Mouse (Mus musculus): Measurements from ENCODE around the gene Rnaset2b.
"Not testable (repeated sequence)": the region's sequence is repeated elsewhere in the genome, so short reads cannot be mapped to it uniquely, and the experiment has no call there.

Rnaset2b gene

DNA sequence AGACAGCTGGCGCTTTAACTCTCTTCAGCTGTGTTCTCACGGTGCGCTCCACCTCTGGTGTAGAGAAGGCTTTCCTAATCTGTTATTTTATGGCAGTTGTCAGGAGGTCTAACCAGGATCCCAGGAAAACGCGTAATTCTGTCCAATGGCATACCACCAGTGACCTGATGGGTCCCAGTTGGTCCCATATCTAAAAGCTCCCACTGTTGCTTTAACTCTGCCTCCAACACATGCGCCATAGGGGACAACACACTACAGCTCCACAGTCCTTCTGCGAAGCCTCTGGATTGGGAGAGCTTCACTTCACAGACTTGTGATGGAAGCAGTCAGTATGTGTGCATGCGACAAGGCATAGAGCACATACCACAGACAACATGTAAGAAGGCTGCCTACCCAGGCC, 9.7 kb downstream of the Rnaset2b start:
- DNase-seq (ENCODE audit: low spot score in 2 of 2) = not testable (repeated sequence)

DNA sequence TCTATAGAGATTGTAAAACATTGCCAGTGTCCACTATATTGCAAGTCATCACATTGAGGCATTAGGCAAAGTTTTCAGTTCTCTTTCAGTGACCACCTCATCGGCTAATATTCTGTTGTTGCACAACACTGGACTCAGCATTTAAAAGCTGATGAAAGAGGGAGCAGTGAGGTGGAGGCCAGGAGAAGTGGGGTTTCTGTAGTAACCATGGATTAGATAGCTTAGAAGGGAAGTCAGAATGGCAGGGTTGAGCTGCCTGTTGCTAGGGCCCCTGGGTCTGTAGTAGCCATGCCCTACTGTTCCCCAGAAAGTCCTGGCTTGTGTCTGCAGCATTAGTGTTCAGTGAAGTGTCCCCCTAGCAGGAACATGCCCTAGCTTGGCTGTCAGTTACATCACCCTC, 15.7 kb downstream of the Rnaset2b start:
- DNase-seq (ENCODE audit: low spot score in 2 of 2) = not testable (repeated sequence)

DNA sequence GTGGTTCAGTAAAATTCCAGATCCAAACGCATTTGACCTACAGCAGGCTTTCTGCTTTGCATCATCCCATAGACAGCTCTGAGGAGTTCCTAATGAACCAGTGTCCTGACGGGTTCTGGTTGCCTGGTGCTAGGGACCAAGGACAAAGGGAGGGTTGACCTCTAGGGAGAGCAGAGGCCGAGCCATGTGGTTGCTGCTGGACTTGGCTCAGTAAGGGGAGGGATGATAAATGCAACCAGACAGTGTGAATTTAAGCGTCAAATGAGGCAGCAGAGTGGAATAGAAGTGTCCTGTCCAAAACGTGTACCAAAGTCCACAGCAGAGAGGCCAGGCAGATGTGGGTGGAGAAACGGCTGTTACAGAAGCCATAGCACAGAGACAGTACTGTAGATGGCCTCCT, 25.1 kb downstream of the Rnaset2b start:
- DNase-seq (ENCODE audit: low spot score in 2 of 2) = not testable (repeated sequence)

DNA sequence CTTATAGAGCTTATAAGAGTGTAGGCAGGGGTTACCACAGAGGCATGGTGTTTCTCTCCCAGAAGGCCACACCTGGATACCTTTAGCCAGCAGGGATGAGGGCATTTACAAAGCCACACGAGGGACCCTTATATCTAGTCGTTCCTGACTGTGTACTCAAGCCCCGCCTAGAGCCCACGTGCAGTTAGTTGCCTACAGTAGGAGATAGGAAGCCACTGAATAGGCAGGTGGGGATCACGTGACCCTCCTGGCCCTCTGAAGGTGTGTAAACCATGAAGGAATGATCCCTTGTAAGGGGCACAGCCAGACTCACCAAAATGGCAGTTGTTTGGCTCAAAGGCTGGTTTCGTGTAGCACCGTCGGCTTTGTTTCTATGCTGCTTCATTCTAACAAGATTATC, 26.4 kb downstream of the Rnaset2b start:
- not testable (repeated sequence) for DNase-seq (ENCODE audit: low spot score in 2 of 2)

DNA sequence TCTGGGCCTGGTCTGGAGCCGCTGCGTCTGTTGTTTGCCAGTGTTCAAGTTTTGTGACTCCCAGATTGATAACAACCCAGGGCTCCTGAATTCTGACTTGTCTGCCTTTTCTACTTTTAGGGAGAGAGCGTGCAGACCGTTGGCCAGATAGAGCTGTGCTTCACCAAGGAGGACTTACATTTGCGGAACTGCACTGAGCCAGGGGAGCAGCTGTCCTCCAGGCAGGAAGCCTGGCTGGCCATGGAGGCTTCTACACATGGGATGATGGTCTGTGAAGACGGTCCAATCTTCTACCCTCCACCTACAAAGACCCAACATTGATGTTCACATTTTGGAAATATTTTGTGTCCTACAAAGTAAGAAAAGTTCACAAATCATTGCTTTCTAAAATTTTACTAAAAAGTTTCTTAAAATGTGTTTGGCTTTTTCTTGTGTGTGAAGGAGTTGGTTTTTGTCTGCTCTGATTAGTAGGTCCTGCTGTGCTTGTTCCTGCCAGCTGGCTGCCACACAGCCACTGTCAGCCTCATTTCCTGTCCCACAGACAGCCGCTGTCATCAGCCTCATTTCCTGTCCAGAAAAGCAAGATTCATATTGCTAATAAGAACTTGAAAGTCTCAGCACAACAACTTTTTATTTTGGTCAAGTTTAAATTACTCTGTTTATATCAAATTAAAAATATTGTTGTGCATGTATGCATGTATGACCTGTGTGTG, 27.5 kb downstream of the Rnaset2b start:
- not testable (repeated sequence) for DNase-seq (ENCODE audit: low spot score in 2 of 2)

DNA sequence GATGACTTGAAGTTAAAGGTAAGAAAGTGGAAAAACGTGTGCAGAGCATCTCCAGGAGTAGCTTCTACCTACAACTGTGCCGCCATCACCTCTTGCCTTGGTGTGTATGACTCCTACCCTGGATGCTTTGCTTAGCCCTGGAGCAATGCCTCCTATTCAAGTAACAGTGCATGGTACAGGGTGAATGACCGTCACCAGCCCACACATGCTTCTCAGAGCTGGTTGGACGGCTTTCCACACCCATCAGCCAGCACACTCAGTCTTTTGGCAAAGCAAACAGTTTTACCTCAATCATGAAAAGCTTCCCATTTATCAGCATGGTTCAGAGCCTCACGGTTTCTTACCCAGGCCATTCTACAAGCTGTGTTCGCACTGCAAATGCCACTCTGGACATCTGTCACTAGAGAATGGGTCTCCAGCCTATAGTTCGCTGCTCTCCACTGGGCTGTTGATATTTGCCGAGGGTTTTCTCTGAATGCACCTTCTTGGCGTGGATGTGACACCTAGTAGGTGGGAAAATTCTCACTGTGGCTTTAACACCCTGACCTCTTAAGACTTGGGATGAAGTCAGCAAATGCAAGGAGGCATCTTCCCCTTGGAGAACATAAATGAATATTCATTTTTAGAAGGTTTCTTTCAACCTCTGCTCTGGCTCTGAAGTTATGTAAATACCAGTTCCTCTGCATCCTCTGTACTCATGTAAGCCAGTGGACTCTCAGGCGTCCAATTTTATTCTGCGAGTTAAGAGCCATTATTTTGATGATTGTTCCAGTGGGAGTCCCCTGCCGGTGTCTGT, 31.6 kb downstream of the Rnaset2b start:
- DNase-seq (ENCODE audit: low spot score in 2 of 2) = not testable (repeated sequence)

DNA sequence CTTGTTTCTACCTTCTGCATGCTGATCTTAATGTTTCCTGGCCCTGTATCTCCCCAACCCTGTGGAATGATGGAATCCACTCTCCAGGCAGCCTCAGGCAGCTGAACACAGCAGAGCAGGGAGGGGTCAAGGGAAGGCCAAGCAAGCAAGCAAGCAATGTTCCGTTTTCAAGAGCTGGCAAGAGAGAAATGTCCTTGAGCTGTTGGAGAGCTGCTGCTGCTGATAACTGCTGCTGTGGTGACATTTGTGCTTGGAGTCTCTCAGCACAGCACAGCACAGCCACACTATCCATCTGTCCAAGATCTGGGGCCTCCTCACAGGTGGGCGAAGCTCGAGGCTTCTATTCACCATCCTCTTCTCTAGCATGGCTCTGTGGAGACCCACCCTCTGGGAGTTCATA, 33.0 kb downstream of the Rnaset2b start:
- not testable (repeated sequence) for DNase-seq (ENCODE audit: low spot score in 2 of 2)

DNA sequence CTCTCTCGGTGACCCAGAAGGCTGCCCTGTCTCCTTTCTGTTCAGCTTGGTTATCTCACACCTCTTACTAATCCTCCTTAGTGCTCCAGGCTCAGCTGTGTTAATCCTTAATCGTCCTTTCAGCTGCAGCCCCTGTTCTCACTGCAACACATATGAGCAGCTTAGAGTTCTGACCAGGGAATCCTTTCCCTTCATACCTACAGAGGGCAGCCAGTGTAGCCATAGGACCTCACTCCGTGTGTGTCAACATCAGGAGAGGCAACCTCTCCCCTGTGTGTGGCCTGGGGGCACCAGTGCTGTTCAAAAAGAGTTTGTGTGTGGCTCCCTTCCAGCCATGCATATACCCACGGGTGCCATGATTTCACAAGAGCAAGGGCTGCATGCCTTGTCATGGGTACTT, 35.2 kb downstream of the Rnaset2b start:
- not testable (repeated sequence) for DNase-seq (ENCODE audit: low spot score in 2 of 2)

DNA sequence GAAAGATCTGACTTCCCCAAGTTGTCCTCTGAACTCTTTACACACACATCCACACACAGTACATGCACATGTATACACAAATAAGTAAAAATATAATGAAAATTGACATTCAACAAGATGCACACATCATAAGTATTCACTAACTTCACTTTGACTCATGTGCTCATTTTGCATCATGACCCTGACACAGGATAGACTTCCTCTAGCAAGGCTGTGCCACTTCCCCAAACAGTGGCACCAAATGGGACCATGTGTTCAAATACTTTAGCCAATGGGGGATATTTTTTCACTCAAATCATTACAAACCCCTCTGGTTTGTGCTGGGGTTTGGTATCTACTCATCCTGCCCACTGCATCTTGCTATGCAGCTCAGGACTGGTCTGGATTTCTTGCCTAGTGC, 38.5 kb downstream of the Rnaset2b start:
- DNase-seq (ENCODE audit: low spot score in 2 of 2) = not testable (repeated sequence)

DNA sequence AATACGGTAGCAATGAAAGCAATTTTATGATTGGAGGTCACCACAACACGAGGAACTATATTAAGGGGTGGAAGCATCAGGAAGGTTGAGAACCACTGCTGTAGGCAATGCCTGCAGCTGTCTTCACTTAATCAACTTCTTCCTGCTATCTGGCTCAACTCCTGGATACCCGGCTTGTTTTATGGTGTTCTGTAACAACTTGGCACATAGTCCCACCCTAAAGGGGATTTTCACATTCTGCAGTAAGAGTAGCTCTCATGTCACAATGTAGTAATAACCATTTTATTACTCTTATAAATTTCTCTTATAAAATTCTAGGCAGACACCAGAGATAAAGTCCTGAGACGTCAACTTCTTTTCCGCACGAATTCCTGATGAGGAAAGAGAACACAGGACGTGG, 39.0 kb downstream of the Rnaset2b start:
- not testable (repeated sequence) for DNase-seq (ENCODE audit: low spot score in 2 of 2)

DNA sequence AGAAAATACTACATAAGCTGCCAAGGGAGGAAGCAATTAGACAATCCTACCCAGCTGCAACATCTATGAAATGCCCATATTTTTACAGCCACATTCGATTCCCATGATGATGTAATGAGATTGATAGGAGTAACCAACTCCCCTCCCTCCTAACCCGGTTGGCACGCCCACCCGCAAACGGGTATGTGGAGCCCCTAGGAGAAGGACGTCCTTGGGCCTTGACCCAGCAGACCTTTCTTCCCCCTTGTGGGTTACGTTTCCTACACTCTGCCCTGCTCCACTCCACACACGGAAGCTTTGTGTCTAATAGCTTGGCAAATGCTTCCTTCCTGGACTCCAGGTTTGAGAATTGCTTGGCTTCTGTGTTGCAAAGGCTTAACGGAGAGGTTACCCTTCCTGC, 39.5 kb downstream of the Rnaset2b start:
- DNase-seq (ENCODE audit: low spot score in 2 of 2) = not testable (repeated sequence)

DNA sequence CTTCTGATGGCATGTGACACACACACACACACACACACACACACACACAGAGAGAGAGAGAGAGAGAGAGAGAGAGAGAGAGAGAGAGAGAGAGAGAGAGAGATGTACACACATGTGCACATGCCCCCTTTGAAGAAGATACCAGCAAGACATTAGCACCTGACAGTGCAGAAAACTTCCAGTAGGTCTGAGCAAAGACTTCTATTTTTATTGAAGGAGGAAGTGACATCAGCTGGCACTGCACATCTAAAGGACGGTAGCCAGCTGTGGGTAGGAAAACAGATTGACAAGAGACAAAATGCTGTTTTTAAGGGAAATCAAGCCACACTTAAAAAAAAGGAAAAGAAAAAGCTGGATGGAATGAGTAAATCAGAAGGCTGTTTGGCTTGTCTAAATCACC, 43.8 kb downstream of the Rnaset2b start:
- not testable (repeated sequence) for DNase-seq (ENCODE audit: low spot score in 2 of 2)

DNA sequence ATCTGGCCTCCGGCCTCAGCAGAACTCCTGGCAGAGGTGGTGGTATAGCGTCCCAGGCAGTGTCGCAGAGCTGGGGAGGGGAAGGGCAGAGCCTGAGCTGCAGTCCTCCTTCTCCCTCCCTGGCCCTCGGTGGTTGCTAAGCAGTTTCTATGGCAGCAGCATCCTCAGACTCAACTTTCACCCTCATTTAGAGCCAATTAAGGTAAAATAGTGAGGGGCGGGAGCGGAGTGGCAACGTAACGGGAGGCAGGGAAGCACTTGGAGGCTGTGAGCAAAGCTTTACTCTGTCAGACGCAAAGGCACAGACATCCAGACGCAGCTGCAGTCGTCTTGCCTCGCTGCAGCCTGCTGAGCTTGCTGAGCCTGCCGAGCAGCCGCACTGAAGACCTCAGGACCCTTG, 54.8 kb downstream of the Rnaset2b start, which contains the start of gene Gm1604a:
Gene Gm1604a, plus strand, starts transcription at position 312 of the 400 bp plus-strand sequence.
- not testable (repeated sequence) for DNase-seq (ENCODE audit: low spot score in 2 of 2)

DNA sequence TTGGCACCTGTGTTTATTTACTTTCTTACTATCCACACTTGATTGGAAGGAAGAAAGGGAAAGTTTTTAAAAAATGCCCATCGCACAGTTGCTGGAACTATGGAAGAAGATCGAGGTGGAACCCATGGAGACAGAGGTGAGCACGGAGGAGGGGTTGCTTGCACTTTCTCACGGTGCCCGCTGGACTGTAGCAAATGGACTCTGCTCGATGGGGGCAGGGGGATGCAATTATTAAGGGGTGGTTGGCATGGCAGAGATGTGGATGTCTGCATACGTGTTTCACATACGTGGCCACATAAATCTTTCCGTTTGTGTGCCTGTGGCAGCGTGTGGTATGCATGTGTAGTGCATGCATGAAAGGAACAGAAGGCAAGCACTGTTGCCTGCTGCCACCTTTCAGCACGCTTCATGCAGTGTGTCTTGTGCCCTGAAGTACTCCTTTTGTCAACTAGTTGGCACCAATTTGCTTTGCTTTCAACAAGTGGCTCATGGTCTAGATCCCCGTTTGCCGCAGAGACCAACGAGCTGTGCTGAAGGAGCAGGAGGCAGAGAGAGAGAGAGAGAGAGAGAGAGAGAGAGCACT, 55.4 kb downstream of the Rnaset2b start:
- not testable (repeated sequence) for DNase-seq (ENCODE audit: low spot score in 2 of 2)

DNA sequence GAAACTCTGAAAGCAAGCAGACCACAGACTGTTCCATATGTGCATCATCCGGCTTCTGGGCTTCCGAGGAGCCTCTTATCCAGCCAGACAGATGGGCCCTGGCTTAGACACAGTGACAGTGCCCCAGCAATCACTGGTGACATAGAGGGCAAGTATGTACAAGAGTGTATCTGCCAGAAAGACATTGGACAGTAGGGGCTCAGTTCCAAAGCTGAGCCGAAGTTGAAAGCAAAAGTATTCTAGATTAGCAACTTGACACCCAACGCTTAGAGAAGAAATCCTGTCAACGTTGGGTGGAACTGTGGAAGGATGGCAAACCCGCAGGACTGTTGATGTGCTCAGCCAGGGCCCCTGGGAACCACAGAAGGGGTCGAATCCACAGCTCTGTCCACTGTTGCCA, 59.8 kb downstream of the Rnaset2b start:
- not testable (repeated sequence) for DNase-seq (ENCODE audit: low spot score in 2 of 2)

DNA sequence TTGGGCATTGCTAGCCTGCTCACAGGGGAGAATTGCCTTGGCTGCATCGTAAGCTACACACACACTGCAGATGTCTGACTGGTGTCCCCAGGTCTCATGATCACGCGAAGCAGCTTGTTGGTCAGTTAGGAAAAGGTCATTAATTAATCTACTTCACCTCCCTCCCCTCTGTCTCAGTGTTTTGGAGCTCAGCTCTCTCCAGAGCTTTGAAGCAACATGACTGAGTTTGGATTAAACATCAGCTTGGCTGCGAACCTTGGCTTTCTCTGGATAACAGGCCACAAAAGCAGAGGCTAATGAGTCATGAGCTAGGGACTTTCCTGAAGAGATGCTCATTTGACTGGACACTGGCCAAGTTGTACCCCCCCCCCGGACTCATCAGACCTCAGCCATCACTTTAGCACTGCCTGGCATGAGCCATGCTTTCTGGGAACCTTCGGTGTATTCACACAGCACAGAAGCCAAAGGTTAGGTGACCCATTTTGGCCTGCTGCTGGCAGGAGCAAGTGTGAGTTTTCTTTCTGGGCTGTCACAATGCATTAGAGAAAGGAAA, 60.3 kb downstream of the Rnaset2b start:
- not testable (repeated sequence) for DNase-seq (ENCODE audit: low spot score in 2 of 2)

DNA sequence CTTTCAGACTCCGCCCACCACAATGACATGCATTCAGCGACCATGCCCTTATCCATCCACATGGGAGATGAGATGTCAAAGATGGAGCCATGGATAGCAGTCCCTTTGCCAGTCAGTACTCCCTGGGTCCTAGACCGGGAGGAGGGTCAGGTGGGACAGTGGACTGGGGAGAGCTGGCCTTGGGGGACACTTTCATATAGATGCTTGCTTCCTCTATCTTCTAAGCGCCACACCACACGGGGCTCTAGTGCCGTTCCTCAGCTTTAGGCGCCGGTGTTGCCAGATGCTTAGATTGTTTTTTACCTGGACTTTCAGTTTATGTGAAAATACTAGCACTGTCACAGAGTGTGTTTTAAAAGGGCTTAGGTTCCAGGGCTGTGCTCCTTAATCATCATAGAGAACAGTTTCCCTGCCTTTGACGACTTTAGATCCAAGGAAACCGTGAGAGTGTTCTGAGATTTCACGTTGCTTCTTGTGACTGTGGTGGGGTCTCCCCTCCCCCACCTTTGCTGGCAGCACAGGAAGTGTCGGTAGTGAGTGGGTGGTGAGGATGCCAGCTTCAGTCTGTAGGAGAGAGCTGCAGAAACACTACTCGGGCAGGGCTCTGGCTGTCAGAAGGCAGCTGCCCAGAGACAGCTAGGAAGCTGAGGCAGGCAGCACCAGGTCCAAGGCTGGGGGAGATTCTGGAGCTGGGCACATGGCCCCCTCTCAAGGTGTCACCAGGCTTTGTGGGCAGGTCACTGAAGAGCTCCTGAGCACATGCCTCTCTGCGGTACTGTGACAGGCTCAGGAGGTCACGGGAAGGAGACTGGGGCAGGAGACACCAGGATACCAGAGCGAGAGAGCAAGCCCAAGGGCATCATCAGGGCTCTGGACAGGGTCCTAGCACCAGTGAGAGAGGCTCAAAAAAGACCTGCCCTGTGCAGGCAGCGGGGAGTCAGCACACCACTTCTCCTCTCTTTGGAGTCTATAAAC, 63.0 kb downstream of the Rnaset2b start:
- DNase-seq (ENCODE audit: low spot score in 2 of 2) = not testable (repeated sequence)
